Mouse (Mus musculus): ENCODE measurements around the gene Isyna1.

DNA sequence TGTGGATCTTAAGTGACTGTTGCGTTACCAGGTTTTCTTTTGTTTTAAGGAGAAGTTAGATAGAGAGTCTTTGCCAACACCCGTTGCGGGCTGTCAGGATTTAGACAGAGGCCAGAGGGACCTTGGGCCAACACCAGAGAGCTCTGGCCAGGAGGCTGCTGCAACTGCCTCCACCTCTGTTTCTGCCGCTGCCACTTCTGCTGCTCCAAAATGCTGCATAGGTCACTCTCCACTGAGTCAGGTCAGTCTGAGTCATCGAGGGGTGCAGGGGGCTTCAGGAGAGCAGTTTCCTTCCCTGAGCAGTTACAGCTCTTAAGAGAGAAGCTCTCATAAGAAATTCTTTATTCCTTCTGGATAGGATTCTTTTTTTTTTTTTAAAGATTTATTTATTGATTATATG, 32.9 kb downstream of the Isyna1 start:
- TF ChIP-seq POLR2A (IDR thresholded peaks at IDR 0.05; ENCODE audit: low read depth, low read length) (no peak), CTCF (IDR thresholded peaks at IDR 0.05; ENCODE audit: borderline replicate concordance, insufficient read depth, low read length) (no peak)
